Mouse (Mus musculus) ES-Bruce4 (cell line): Measurements from ENCODE around the gene Krt1. TPM values are rescaled to one million over a fixed set of nuclear protein-coding genes. Genes with fewer than 3 reads are reported as not detected.

Source experiments
- H3K27ac ChIP-seq: 2 replicates; pipeline ENCODE4 v1.5.1; 2012; ENCODE audit warnings: low read length, inconsistent platforms; ENCODE audit not compliant: insufficient read depth
- H3K27me3 ChIP-seq: 2 replicates; pipeline ENCODE4 v1.6.1; 2012; ENCODE audit warnings: mild to moderate bottlenecking, low read length, inconsistent platforms; ENCODE audit not compliant: control insufficient read depth, poor library complexity, insufficient read depth, severe bottlenecking
- H3K36me3 ChIP-seq: 2 replicates; pipeline ENCODE4 v1.6.1; 2012; ENCODE audit warnings: inconsistent platforms, mild to moderate bottlenecking, low read length, moderate library complexity; ENCODE audit not compliant: control insufficient read depth, poor library complexity, insufficient read depth, severe bottlenecking
- H3K4me1 ChIP-seq: one replicate; pipeline ENCODE4 v1.8.1; 2011; ENCODE audit warnings: low read length; ENCODE audit not compliant: control insufficient read depth, insufficient read depth
- H3K4me3 ChIP-seq: 2 replicates; pipeline ENCODE4 v1.5.1; 2011; ENCODE audit warnings: low read depth, mild to moderate bottlenecking, low read length
- H3K9ac ChIP-seq: 2 replicates; pipeline ENCODE4 v1.6.1; 2012; ENCODE audit warnings: low read depth, mild to moderate bottlenecking, inconsistent platforms; ENCODE audit not compliant: poor library complexity, severe bottlenecking
- H3K9me3 ChIP-seq: replicated peaks from 2 replicates; pipeline ENCODE4 v1.6.1; 2012; ENCODE audit warnings: mild to moderate bottlenecking, low read length, inconsistent platforms; ENCODE audit not compliant: control insufficient read depth, poor library complexity, insufficient read depth, severe bottlenecking
- CTCF ChIP-seq: IDR thresholded peaks from one replicate; pipeline ENCODE4 v1.8.1; 2011; ENCODE audit warnings: low read depth, low read length
- EP300 ChIP-seq: IDR thresholded peaks from 2 replicates; pipeline ENCODE4 v1.6.1; 2011; ENCODE audit warnings: low read depth, low read length; ENCODE audit not compliant: insufficient read depth
- POLR2A ChIP-seq: IDR thresholded peaks from one replicate; pipeline ENCODE4 v1.8.1; 2011; ENCODE audit warnings: low read length; ENCODE audit not compliant: insufficient read depth
- polyA plus RNA-seq: library from polyadenylated mRNA; stranded (reverse); fragments of >200 nt; gene quantifications from 2 replicates; pipeline ENCODE4 v1.2.4, GENCODE M21; 2011; ENCODE audit warnings: low read depth; ENCODE audit not compliant: missing spikeins, insufficient read depth, insufficient read length

Gene Krt1
- polyA plus RNA-seq, 1 experiment, result not detected

GRCm38 (mm10) chr15:101869431-101869830, 18.8 kb upstream of the Krt1 start, which contains the start of gene Krt77:
Gene Krt77, minus strand, starts transcription at chr15:101869705.
- Histone ChIP-seq H3K9ac (no peak within 1 kb of the TSS), H3K27me3 (no peaks in the 10 kb centered on the region), H3K27ac (no peak within 1 kb of the TSS), H3K4me1 (no peaks in the 10 kb centered on the region), H3K36me3 (no peaks in the 10 kb centered on the region), H3K9me3 (no peaks in the 10 kb centered on the region), H3K4me3 (no peak within 1 kb of the TSS)
- TF ChIP-seq CTCF (no peak), POLR2A (no peak), EP300 (no peak)

GRCm38 (mm10) chr15:101866754-101867153, 16.2 kb upstream of the Krt1 start:
- no peak overlapping the region for H3K27ac ChIP-seq
- no peak overlapping the region for H3K9ac ChIP-seq
- H3K27me3 ChIP-seq, result no peaks in the 10 kb centered on the region
- H3K9me3 ChIP-seq, result no peaks in the 10 kb centered on the region
- TF ChIP-seq EP300, result no peak
- no peak for TF ChIP-seq CTCF
- TF ChIP-seq POLR2A, result no peak
- H3K4me3 ChIP-seq, result no peak overlapping the region
- no peaks in the 10 kb centered on the region for H3K36me3 ChIP-seq
- no peaks in the 10 kb centered on the region for H3K4me1 ChIP-seq

- Histone ChIP-seq H3K9ac (no peak overlapping the region), H3K27ac (no peak overlapping the region), H3K27me3 (no peaks in the 10 kb centered on the region), H3K9me3 (no peaks in the 10 kb centered on the region), H3K4me1 (no peaks in the 10 kb centered on the region), H3K4me3 (no peak overlapping the region), H3K36me3 (no peaks in the 10 kb centered on the region)
- TF ChIP-seq EP300 (no peak), CTCF (peak; percentile 38), POLR2A (no peak)
These were observed 10.0 kb upstream of the Krt1 start for GRCm38 (mm10) chr15:101860421-101861130.

- no peak for TF ChIP-seq POLR2A
- no peak for TF ChIP-seq EP300
- no peak for TF ChIP-seq CTCF
- H3K9ac ChIP-seq, result peak overlapping the region; percentile 55
- H3K9me3 ChIP-seq, result no peaks in the 10 kb centered on the region
- no peak overlapping the region for H3K27ac ChIP-seq
- H3K4me1 ChIP-seq, result no peaks in the 10 kb centered on the region
- H3K36me3 ChIP-seq, result no peaks in the 10 kb centered on the region
- peak overlapping the region; percentile 57 for H3K4me3 ChIP-seq
- no peaks in the 10 kb centered on the region for H3K27me3 ChIP-seq
These were observed 9.2 kb upstream of the Krt1 start for GRCm38 (mm10) chr15:101859735-101860170.

GRCm38 (mm10) chr15:101858673-101859425, 8.3 kb upstream of the Krt1 start:
- Histone ChIP-seq H3K27ac (no peak overlapping the region), H3K9ac (no peak overlapping the region)

GRCm38 (mm10) chr15:101856696-101857095, 6.1 kb upstream of the Krt1 start:
- H3K27me3 ChIP-seq, result no peaks in the 10 kb centered on the region
- no peak overlapping the region for H3K9ac ChIP-seq
- no peaks in the 10 kb centered on the region for H3K4me1 ChIP-seq
- H3K36me3 ChIP-seq, result no peaks in the 10 kb centered on the region
- TF ChIP-seq POLR2A (no peak), EP300 (no peak), CTCF (no peak)
- H3K4me3 ChIP-seq, result no peak overlapping the region
- no peaks in the 10 kb centered on the region for H3K9me3 ChIP-seq
- no peak overlapping the region for H3K27ac ChIP-seq

More at GRCm38 (mm10) chr15:101858673-101859425, 8.3 kb upstream of the Krt1 start:
- no peaks in the 10 kb centered on the region for H3K27me3 ChIP-seq
- no peaks in the 10 kb centered on the region for H3K9me3 ChIP-seq
- TF ChIP-seq CTCF (no peak), POLR2A (no peak), EP300 (no peak)
- H3K36me3 ChIP-seq, result no peaks in the 10 kb centered on the region
- no peak overlapping the region for H3K4me3 ChIP-seq
- H3K4me1 ChIP-seq, result no peaks in the 10 kb centered on the region
